Mouse (Mus musculus) cerebellum, adult 8-10 months (tissue): Measurements from ENCODE around the gene Slc24a2.
A peak's percentile ranks its signal among the peaks of the same experiment; 100 is the strongest.

Source experiments
- DNase-seq: peaks from one replicate; pipeline ENCODE4 v3.0.0; 2022

Slc24a2 gene

GRCm38 (mm10) chr4:87229960-87230551, at the start of gene Slc24a2:
Gene Slc24a2 (minus strand): TSS chr4:87230477.
- DNase-seq = peak; percentile 28

- DNase-seq = no peak
Measured at GRCm38 (mm10) chr4:87274825-87275224, 44.5 kb upstream of the Slc24a2 start.

GRCm38 (mm10) chr4:87274276-87274675, 44.0 kb upstream of the Slc24a2 start:
- DNase-seq = no peak

GRCm38 (mm10) chr4:87273476-87273875, 43.2 kb upstream of the Slc24a2 start:
- no peak for DNase-seq

GRCm38 (mm10) chr4:87229224-87229959, 885 bp downstream of the Slc24a2 start:
- DNase-seq = no peak

GRCm38 (mm10) chr4:87221586-87221985, 8.7 kb downstream of the Slc24a2 start:
- DNase-seq = no peak

- DNase-seq = no peak
Measured at GRCm38 (mm10) chr4:87218196-87218595, 12.1 kb downstream of the Slc24a2 start.

- DNase-seq = no peak
Measured at GRCm38 (mm10) chr4:87211344-87211978, 18.8 kb downstream of the Slc24a2 start.

- DNase-seq = no peak
Measured at GRCm38 (mm10) chr4:87210533-87210932, 19.7 kb downstream of the Slc24a2 start.

GRCm38 (mm10) chr4:87202081-87202480, 28.2 kb downstream of the Slc24a2 start:
- peak; percentile 12 for DNase-seq

GRCm38 (mm10) chr4:87201229-87201628, 29.0 kb downstream of the Slc24a2 start:
- DNase-seq = no peak

GRCm38 (mm10) chr4:87184147-87184930, 45.9 kb downstream of the Slc24a2 start:
- no peak for DNase-seq

- no peak for DNase-seq
Measured at GRCm38 (mm10) chr4:87177116-87177515, 53.2 kb downstream of the Slc24a2 start.

GRCm38 (mm10) chr4:87163945-87164344, 66.3 kb downstream of the Slc24a2 start:
- no peak for DNase-seq

GRCm38 (mm10) chr4:87158053-87158452, 72.2 kb downstream of the Slc24a2 start:
- DNase-seq = no peak

- DNase-seq = no peak
Measured at GRCm38 (mm10) chr4:87151990-87152389, 78.3 kb downstream of the Slc24a2 start.

- DNase-seq = no peak
Measured at GRCm38 (mm10) chr4:87149584-87149983, 80.7 kb downstream of the Slc24a2 start.

GRCm38 (mm10) chr4:87141590-87142365, 88.5 kb downstream of the Slc24a2 start:
- peak; percentile 13 for DNase-seq

GRCm38 (mm10) chr4:87140901-87141300, 89.4 kb downstream of the Slc24a2 start:
- DNase-seq = peak; percentile 6

GRCm38 (mm10) chr4:87132525-87132924, 97.8 kb downstream of the Slc24a2 start:
- no peak for DNase-seq

- no peak for DNase-seq
Measured at GRCm38 (mm10) chr4:87126756-87127155, 103.5 kb downstream of the Slc24a2 start.

GRCm38 (mm10) chr4:87119758-87120157, 110.5 kb downstream of the Slc24a2 start:
- DNase-seq = no peak
